Mouse (Mus musculus) stomach, postnatal 0 days (tissue): ENCODE results near the gene Cngb1. TPM values are rescaled to one million over a fixed set of nuclear protein-coding genes. Genes with fewer than 3 reads are reported as not detected.

Experiments used
- ATAC-seq: fragments of 200-750 bp; cut with Nextera tagmentation; 2 replicates; pipeline ENCODE4 v1.8.0; 2017; ENCODE audit not compliant: low FRiP score, low TSS enrichment
- DNase-seq: peaks from one replicate; pipeline ENCODE4 v3.0.0-alpha.2; 2016; ENCODE audit warnings: low spot score
- H3K27ac ChIP-seq: fragments of 300-500 bp; sonication (generic); replicated peaks from 2 replicates; pipeline ENCODE4 v1.5.1; 2014; ENCODE audit warnings: mild to moderate bottlenecking, control low read depth
- H3K27me3 ChIP-seq: fragments of 300-500 bp; sonication (generic); 2 replicates; pipeline ENCODE4 v1.6.1; 2014; ENCODE audit warnings: low read length; ENCODE audit not compliant: control insufficient read depth, insufficient read depth
- H3K36me3 ChIP-seq: fragments of 300-500 bp; sonication (generic); 2 replicates; pipeline ENCODE4 v1.6.1; 2014; ENCODE audit warnings: low read length, mixed read lengths; ENCODE audit not compliant: control insufficient read depth, insufficient read depth
- H3K4me1 ChIP-seq: fragments of 300-500 bp; sonication (generic); replicated peaks from 2 replicates; pipeline ENCODE4 v1.6.1; 2014; ENCODE audit warnings: antibody characterized with exemption; ENCODE audit not compliant: control insufficient read depth, insufficient read depth
- H3K4me2 ChIP-seq: fragments of 300-500 bp; sonication (generic); replicated peaks from 2 replicates; pipeline ENCODE4 v1.6.1; 2014; ENCODE audit warnings: low read depth, mild to moderate bottlenecking, control low read depth, moderate library complexity
- H3K4me3 ChIP-seq: fragments of 300-500 bp; sonication (generic); 2 replicates; pipeline ENCODE4 v1.5.1; 2014; ENCODE audit warnings: low read depth, low read length, control low read depth
- H3K9ac ChIP-seq: fragments of 300-500 bp; sonication (generic); 2 replicates; pipeline ENCODE4 v1.6.1; 2014; ENCODE audit warnings: mild to moderate bottlenecking, low read length, control low read depth, mixed read lengths
- H3K9me3 ChIP-seq: fragments of 300-500 bp; sonication (generic); 2 replicates; pipeline ENCODE4 v1.6.1; 2016; ENCODE audit warnings: low read length; ENCODE audit not compliant: control insufficient read depth
- CTCF ChIP-seq: IDR thresholded peaks from 2 replicates; pipeline ENCODE4 v1.5.1; 2016; ENCODE audit warnings: antibody characterized with exemption, low read depth, mild to moderate bottlenecking, moderate library complexity
- EP300 ChIP-seq: optimal IDR thresholded peaks from 2 replicates; pipeline ENCODE3; 2016; ENCODE audit warnings: antibody characterized with exemption
- WGBS: fragments of 180-500 bp; shearing (Covaris S2); extraction: QIAGEN DNeasy Blood & Tissue Kit; methylation state at CpG from one replicate; pipeline ENCODE4 v1.1.7; 2014; 5-methylcytosine and 5-hydroxymethylcytosine counted together
- polyA plus RNA-seq: library from polyadenylated mRNA; unstranded; fragments of >200 nt; fragmentation: Nextera tagmentation; extraction: Ambion mirVana; gene quantifications from 2 replicates; pipeline ENCODE4 v1.2.1, GENCODE M21; 2015

The Cngb1 gene
- polyA plus RNA-seq, 1 experiment from 2014 or later = 1.1 TPM

- ATAC-seq = no peak
- H3K27me3 ChIP-seq = no peaks in the 10 kb centered on the region
- H3K4me3 ChIP-seq = no peak overlapping the region
- no peaks in the 10 kb centered on the region for H3K9me3 ChIP-seq
- H3K4me2 ChIP-seq = no peak overlapping the region
- TF ChIP-seq CTCF (0 out of 2 replicates have a peak, but pooled peaks have one; percentile 10), EP300 (no peak)
- H3K36me3 ChIP-seq = no peaks in the 10 kb centered on the region
- DNase-seq = no peak
- H3K27ac ChIP-seq = no peak overlapping the region
- WGBS = 63% methylated on average over 9 of the region's 9 CpGs
- H3K4me1 ChIP-seq = no peaks in the 10 kb centered on the region
- no peak overlapping the region for H3K9ac ChIP-seq
Observed at GRCm38 (mm10) chr8:95252056-95252455, 54.3 kb downstream of the Cngb1 start.

- Histone ChIP-seq H3K9me3 (no peaks in the 10 kb centered on the region), H3K4me1 (no peaks in the 10 kb centered on the region), H3K4me2 (no peak overlapping the region), H3K27ac (no peak overlapping the region), H3K27me3 (no peaks in the 10 kb centered on the region), H3K36me3 (no peaks in the 10 kb centered on the region), H3K9ac (no peak overlapping the region), H3K4me3 (no peak overlapping the region)
- DNase-seq (peak; percentile 59), ATAC-seq (peak; percentile 36; the same call in 1 of the 2 replicates)
- TF ChIP-seq EP300 = no peak
- peak; percentile 67 for TF ChIP-seq CTCF
- 46% methylated on average over 4 of the region's 4 CpGs for WGBS
Observed at GRCm38 (mm10) chr8:95249847-95250246, 56.5 kb downstream of the Cngb1 start.

GRCm38 (mm10) chr8:95247277-95247676 lies 59.1 kb downstream of the Cngb1 start:
- 77% methylated on average over 5 of the region's 5 CpGs for WGBS
- TF ChIP-seq EP300 = no peak
- TF ChIP-seq CTCF = no peak
- DNase-seq (no peak), ATAC-seq (no peak)
- Histone ChIP-seq H3K36me3 (no peaks in the 10 kb centered on the region), H3K4me3 (no peak overlapping the region), H3K27me3 (no peaks in the 10 kb centered on the region), H3K9me3 (no peaks in the 10 kb centered on the region), H3K27ac (no peak overlapping the region), H3K4me1 (0 out of 2 replicates have a peak, but pooled peaks cover 2% of the 10 kb centered on the region), H3K9ac (no peak overlapping the region), H3K4me2 (no peak overlapping the region)

- TF ChIP-seq EP300 (no peak), CTCF (no peak)
- H3K27ac ChIP-seq = no peak overlapping the region
- H3K4me1 ChIP-seq = 0 out of 2 replicates have a peak, but pooled peaks cover 2% of the 10 kb centered on the region
- DNase-seq = peak; percentile 48
- no peak overlapping the region for H3K4me3 ChIP-seq
- no peak overlapping the region for H3K9ac ChIP-seq
- no peaks in the 10 kb centered on the region for H3K36me3 ChIP-seq
- H3K27me3 ChIP-seq = no peaks in the 10 kb centered on the region
- no peak for ATAC-seq
- no peak overlapping the region for H3K4me2 ChIP-seq
- no peaks in the 10 kb centered on the region for H3K9me3 ChIP-seq
- WGBS = 48% methylated on average over 5 of the region's 5 CpGs
Observed at GRCm38 (mm10) chr8:95245180-95245579, 61.2 kb downstream of the Cngb1 start.

- ATAC-seq (no peak), DNase-seq (no peak)
- no peak overlapping the region for H3K4me3 ChIP-seq
- no peak for TF ChIP-seq EP300
- TF ChIP-seq CTCF = no peak
- H3K9ac ChIP-seq = no peak overlapping the region
- H3K4me1 ChIP-seq = 0 out of 2 replicates have a peak, but pooled peaks cover 2% of the 10 kb centered on the region
- no peaks in the 10 kb centered on the region for H3K9me3 ChIP-seq
- WGBS = 70% methylated on average over 4 of the region's 4 CpGs
- no peaks in the 10 kb centered on the region for H3K36me3 ChIP-seq
- H3K27me3 ChIP-seq = no peaks in the 10 kb centered on the region
- no peak overlapping the region for H3K27ac ChIP-seq
- H3K4me2 ChIP-seq = no peak overlapping the region
Observed at GRCm38 (mm10) chr8:95243853-95244252, 62.5 kb downstream of the Cngb1 start.

- Histone ChIP-seq H3K4me2 (no peak overlapping the region), H3K4me1 (0 out of 2 replicates have a peak, but pooled peaks cover 2% of the 10 kb centered on the region), H3K4me3 (no peak overlapping the region), H3K36me3 (no peaks in the 10 kb centered on the region), H3K27ac (no peak overlapping the region), H3K27me3 (no peaks in the 10 kb centered on the region), H3K9ac (no peak overlapping the region), H3K9me3 (no peaks in the 10 kb centered on the region)
- ATAC-seq = peak; percentile 50; the same call in 1 of the 2 replicates
- TF ChIP-seq EP300 (no peak), CTCF (no peak)
- WGBS = 22% methylated on average over 12 of the region's 12 CpGs
- DNase-seq = no peak
Observed at GRCm38 (mm10) chr8:95242826-95243571, 63.4 kb downstream of the Cngb1 start.
